Mouse (Mus musculus) intestine, embryonic 14.5 days (tissue): Measurements from ENCODE around the gene Pde6h. TPM values are rescaled to one million over a fixed set of nuclear protein-coding genes. Genes with fewer than 3 reads are reported as not detected.

Experiments
- ATAC-seq: fragments of 200-750 bp; cut with Nextera tagmentation; replicated peaks from 2 replicates; pipeline ENCODE4 v1.8.0; 2017; ENCODE audit warnings: low read depth, moderate number of reproducible peaks, moderate TSS enrichment, moderate library complexity; ENCODE audit not compliant: low FRiP score, low TSS enrichment
- DNase-seq: peaks from one replicate; pipeline ENCODE4 v3.0.0-alpha.2; 2018; ENCODE audit warnings: low spot score
- H3K27ac ChIP-seq: fragments of 300-500 bp; sonication (generic); 2 replicates; pipeline ENCODE4 v1.5.1; 2014; ENCODE audit warnings: low read depth, mild to moderate bottlenecking, control low read depth
- H3K27me3 ChIP-seq: fragments of 300-500 bp; sonication (generic); replicated peaks from 2 replicates; pipeline ENCODE4 v1.6.1; 2014; ENCODE audit warnings: low read length, control low read depth; ENCODE audit not compliant: control insufficient read depth, insufficient read depth
- H3K36me3 ChIP-seq: fragments of 300-500 bp; sonication (generic); 2 replicates; pipeline ENCODE4 v1.6.1; 2014; ENCODE audit warnings: low read length, control low read depth; ENCODE audit not compliant: control insufficient read depth, insufficient read depth
- H3K4me1 ChIP-seq: fragments of 300-500 bp; sonication (generic); replicated peaks from 2 replicates; pipeline ENCODE4 v1.6.1; 2014; ENCODE audit warnings: low read length, control low read depth, mixed read lengths; ENCODE audit not compliant: control insufficient read depth, insufficient read depth
- H3K4me2 ChIP-seq: fragments of 300-500 bp; sonication (generic); 2 replicates; pipeline ENCODE4 v1.6.1; 2014; ENCODE audit warnings: low read length
- H3K4me3 ChIP-seq: fragments of 300-500 bp; sonication (generic); 2 replicates; pipeline ENCODE4 v1.5.1; 2014; ENCODE audit warnings: low read depth, low read length, control low read depth, mixed read lengths
- H3K9ac ChIP-seq: fragments of 300-500 bp; sonication (generic); 2 replicates; pipeline ENCODE4 v1.6.1; 2014; ENCODE audit warnings: mild to moderate bottlenecking, low read length
- H3K9me3 ChIP-seq: fragments of 300-500 bp; sonication (generic); 2 replicates; pipeline ENCODE4 v1.6.1; 2016; ENCODE audit warnings: low read length, control low read depth; ENCODE audit not compliant: control insufficient read depth
- WGBS: fragments of 180-500 bp; shearing (Covaris S2); extraction: QIAGEN DNeasy Blood & Tissue Kit; methylation state at CpG from one replicate; pipeline ENCODE4 v1.1.7; 2014; 5-methylcytosine and 5-hydroxymethylcytosine counted together
- polyA plus RNA-seq: library from polyadenylated mRNA; unstranded; fragments of >200 nt; fragmentation: Nextera tagmentation; extraction: Ambion mirVana; gene quantifications from 2 replicates; pipeline ENCODE4 v1.2.1, GENCODE M21; 2014

The Pde6h gene
- polyA plus RNA-seq, 1 experiment from 2014 or later = not detected

DNA sequence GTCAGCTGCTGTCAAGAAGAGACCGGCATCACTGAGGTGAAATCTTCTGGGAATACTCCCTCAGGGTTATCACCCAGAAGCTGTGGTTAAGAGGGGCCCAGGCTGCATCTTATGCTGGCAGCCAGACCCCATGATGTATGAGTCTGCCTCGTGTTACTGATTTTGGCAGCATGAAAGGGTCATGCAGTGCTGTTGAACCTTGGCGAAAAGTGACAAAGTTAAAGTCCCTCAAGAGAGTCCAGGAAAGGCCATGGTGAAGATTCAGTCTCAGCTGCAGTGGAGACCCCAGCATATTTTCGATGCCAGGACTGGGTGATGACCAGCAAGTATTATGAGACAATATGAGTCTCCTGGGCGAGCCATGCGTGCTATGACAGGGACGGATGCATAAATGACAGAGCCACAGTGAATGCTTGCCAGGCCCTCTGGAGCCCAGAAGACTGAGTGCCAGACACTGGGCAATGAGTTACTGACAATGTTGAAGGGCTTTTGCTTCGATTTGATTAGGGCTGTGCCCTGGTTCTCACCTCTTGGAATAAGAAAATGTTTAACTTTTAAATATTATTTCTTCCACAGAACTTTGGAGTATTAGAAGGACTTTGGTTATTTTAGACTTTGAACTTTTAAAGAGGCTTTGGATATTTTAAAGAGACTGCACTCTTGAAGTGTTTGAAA is 7.8 kb upstream of the Pde6h start:
- no peak for ATAC-seq
- Histone ChIP-seq H3K27ac (no peak overlapping the region), H3K27me3 (no peaks in the 10 kb centered on the region), H3K9ac (no peak overlapping the region), H3K4me2 (no peak overlapping the region), H3K9me3 (no peaks in the 10 kb centered on the region), H3K36me3 (no peaks in the 10 kb centered on the region), H3K4me1 (peaks cover 26% of the 10 kb centered on the region), H3K4me3 (no peak overlapping the region)
- WGBS = 86% methylated on average over 8 of the region's 8 CpGs
- DNase-seq = no peak

DNA sequence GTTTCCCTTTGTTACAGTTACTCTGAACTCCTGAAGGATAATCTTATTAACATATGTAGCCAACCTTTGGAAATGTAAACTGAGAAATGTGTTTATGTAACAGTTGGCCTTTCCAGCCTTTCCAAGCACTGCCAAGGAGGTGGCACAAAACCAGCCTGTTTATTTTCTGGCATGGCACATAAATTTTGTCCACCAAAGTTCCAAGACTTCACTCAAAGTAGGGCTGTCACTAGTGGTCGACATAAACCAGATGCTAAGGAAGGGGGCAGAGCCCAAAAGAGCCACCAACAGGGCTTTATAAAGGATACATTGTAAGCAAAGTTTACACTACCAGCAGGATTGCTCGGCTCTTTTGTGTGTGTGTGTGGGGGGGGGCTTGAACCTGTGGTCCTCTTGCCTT is 5.7 kb upstream of the Pde6h start:
- H3K4me2 ChIP-seq = no peak overlapping the region
- peaks cover 27% of the 10 kb centered on the region for H3K4me1 ChIP-seq
- H3K27ac ChIP-seq = no peak overlapping the region

DNA sequence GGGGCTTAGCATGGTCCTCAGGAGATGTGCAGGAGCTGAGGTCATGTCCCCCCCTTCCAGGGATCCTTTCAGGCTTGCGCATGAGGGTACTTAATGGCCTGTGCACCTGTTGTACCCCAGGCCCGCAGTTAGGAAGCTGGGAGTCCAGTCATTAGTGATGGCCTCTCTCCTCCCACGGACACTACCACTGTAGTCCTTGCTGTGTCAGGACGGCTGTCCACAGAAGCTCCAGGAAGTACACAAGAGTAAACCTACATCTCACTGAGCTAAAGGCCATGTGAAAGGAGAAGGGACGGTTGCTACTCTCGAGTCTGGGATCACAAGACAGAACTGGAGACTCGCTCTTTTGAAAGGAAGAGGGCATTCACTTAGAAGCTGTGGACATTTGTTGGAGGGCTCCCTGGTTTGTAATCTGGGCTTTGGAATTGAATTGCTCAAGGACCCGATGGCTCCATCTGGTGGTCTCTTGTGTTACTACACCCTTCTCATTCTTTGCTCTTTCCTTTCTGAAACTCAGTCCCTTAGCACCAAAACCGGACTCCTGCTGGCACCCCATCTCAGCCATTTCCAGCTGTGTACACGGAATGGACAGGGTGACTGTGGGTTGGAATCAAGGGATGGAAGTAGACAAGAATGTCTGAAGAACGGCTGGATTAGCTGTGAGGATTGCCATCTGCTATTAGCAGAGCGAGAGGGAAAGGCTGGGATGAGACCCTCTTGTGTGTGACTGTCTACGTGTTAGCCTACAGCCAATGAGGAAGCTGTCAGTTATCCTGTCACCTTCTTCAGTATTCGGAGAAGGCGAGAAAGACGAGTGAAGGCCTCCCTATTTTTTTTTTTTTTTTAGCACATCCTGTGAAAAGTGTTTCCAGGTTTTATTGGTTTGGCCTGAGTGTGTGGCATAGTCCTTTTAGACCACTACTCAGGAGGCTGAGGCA is 3.0 kb upstream of the Pde6h start:
- H3K4me2 ChIP-seq = no peak overlapping the region
- DNase-seq = peak; percentile 86
- H3K9me3 ChIP-seq = no peaks in the 10 kb centered on the region
- no peaks in the 10 kb centered on the region for H3K36me3 ChIP-seq
- 35% methylated on average over 16 of the region's 16 CpGs for WGBS
- no peak overlapping the region for H3K27ac ChIP-seq
- ATAC-seq = peak; percentile 52; the same call in 1 of the 2 replicates
- no peak overlapping the region for H3K4me3 ChIP-seq
- H3K9ac ChIP-seq = no peak overlapping the region
- no peaks in the 10 kb centered on the region for H3K27me3 ChIP-seq
- peaks cover 19% of the 10 kb centered on the region; the same call in 1 of the 2 replicates for H3K4me1 ChIP-seq

More for the DNA sequence above, 5.7 kb upstream of the Pde6h start:
- Histone ChIP-seq H3K4me3 (no peak overlapping the region), H3K9me3 (no peaks in the 10 kb centered on the region), H3K27me3 (no peaks in the 10 kb centered on the region), H3K36me3 (no peaks in the 10 kb centered on the region), H3K9ac (no peak overlapping the region)
- DNase-seq = no peak
- WGBS = 12% methylated on average over 2 of the region's 2 CpGs
- no peak for ATAC-seq

DNA sequence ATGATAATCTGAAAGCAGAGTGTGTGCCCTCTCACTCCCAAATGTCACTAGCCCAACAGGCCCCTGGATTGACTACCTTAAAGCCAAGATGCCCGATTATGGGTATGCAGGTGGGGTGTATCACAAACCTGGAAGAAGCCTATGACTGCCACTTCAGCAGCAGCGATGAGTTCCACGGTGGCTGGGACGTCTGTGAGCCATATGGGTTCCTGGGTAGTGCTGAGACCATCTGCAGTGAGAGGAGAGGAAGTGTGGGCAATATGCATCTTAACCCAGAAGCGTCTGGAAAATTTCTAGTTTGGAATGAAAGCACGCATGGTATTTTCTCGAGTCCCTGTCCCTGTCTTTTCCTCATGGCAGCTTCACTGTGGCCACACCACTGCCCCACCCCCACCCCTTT is 2.0 kb upstream of the Pde6h start:
- WGBS = 43% methylated on average over 7 of the region's 7 CpGs
- no peaks in the 10 kb centered on the region for H3K36me3 ChIP-seq
- no peak overlapping the region for H3K9ac ChIP-seq
- no peak for ATAC-seq
- DNase-seq = no peak
- H3K9me3 ChIP-seq = no peaks in the 10 kb centered on the region
- peaks cover 19% of the 10 kb centered on the region; the same call in 1 of the 2 replicates for H3K4me1 ChIP-seq
- no peak overlapping the region for H3K4me2 ChIP-seq
- no peak overlapping the region for H3K4me3 ChIP-seq
- no peaks in the 10 kb centered on the region for H3K27me3 ChIP-seq
- H3K27ac ChIP-seq = no peak overlapping the region

DNA sequence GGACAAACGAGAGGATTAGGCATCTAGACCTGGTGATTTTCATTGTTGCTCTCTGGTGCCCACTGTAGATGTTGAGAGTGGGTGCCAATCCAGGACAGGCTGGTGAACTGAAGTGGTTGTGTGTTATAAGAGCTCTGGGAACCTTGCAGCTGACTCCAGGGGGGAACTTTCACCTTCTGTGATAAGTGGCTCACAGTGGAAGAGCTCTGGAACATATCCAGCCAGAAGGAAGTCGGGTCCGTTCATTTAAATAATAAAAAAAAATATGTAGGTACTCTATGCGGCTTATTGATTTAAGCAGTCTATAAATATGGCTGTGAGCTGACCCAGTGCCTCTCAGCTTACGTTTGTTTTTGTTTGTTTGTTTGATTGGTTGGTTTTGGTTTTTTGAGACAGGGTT is 1.6 kb upstream of the Pde6h start, which contains the start of gene Erp27:
Erp27 (minus strand) TSS at position 101 of the 400 bp plus-strand sequence.
- ATAC-seq (no peak), DNase-seq (no peak)
- H3K4me3 ChIP-seq = no peak within 1 kb of the TSS
- H3K27ac ChIP-seq = no peak within 1 kb of the TSS
- peaks cover 19% of the 10 kb centered on the region; the same call in 1 of the 2 replicates for H3K4me1 ChIP-seq
- no peak within 1 kb of the TSS for H3K9ac ChIP-seq
- WGBS = 51% methylated on average over 5 of the region's 5 CpGs
- no peak within 1 kb of the TSS for H3K4me2 ChIP-seq
- H3K9me3 ChIP-seq = no peaks in the 10 kb centered on the region
- H3K36me3 ChIP-seq = no peaks in the 10 kb centered on the region
- no peaks in the 10 kb centered on the region for H3K27me3 ChIP-seq

DNA sequence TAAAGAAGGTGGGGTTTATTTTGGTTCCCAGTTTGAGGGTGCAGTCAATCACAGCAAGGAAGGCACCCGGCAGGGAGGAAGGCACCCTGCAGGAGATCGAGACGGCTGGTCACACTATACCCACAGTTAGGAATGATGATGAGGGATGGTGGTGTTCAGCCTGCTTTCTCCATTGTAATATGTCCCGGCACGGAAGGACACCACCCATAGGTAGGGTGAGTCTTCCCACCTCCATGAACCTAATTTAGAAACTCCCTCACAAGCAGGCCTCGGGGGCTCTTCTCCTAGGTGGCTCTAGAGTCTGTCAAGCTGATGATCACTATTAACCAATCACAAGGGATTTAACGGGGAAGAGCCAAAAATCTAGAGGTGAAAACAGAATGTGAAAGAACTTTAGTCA is 761 bp upstream of the Pde6h start:
- Histone ChIP-seq H3K4me1 (peaks cover 17% of the 10 kb centered on the region; the same call in 1 of the 2 replicates), H3K27ac (no peak overlapping the region), H3K4me3 (no peak overlapping the region), H3K27me3 (no peaks in the 10 kb centered on the region), H3K36me3 (no peaks in the 10 kb centered on the region), H3K9me3 (no peaks in the 10 kb centered on the region), H3K9ac (no peak overlapping the region), H3K4me2 (no peak overlapping the region)
- 90% methylated on average over 7 of the region's 7 CpGs for WGBS
- DNase-seq = no peak
- ATAC-seq = no peak

DNA sequence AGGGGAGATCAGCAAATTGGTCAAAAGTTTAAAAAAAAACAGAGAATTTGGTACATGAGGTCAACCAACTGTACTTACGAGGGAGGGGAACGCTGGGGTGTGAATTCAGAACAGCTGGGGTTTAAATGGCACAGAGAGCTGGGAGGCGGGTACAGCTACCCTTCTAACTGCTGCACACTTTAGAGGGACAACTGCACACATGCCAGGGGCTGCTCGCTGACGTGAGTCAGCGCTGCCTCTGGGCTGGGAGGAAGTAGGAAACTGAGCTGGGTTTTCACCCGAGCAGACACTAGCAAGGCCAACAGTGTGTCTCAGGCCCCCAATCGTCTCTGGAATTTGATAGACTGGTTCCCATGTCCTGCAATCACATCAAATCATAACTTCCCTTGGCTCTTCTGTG is 1.4 kb downstream of the Pde6h start:
- H3K27me3 ChIP-seq = no peaks in the 10 kb centered on the region
- ATAC-seq = no peak
- H3K27ac ChIP-seq = no peak overlapping the region
- 65% methylated on average over 8 of the region's 8 CpGs for WGBS
- H3K9ac ChIP-seq = no peak overlapping the region
- no peak overlapping the region for H3K4me3 ChIP-seq
- no peak for DNase-seq
- H3K36me3 ChIP-seq = no peaks in the 10 kb centered on the region
- no peaks in the 10 kb centered on the region for H3K9me3 ChIP-seq
- no peak overlapping the region for H3K4me2 ChIP-seq
- peaks cover 11% of the 10 kb centered on the region; the same call in 1 of the 2 replicates for H3K4me1 ChIP-seq

DNA sequence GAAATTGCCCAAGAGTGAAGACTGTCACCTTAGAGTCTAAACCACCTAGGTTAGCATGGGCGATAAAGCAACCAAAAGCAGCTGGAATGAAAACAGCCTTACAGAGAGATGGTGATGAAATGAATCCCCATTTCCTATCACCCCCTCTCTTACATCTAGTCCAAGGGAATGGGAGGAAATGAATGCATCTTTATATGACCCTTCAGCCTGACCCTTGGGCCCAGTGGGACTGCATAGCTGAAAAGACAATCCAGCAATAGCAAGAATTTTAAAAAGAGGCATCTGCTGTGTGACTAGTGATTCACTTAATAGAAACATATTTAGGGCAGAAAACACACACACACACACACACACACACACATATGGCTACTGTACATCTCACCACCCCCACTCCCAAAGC is 4.0 kb downstream of the Pde6h start:
- H3K27me3 ChIP-seq = no peaks in the 10 kb centered on the region
- 94% methylated on average over 1 of the region's 1 CpGs for WGBS

More for the DNA sequence above, 4.0 kb downstream of the Pde6h start:
- Histone ChIP-seq H3K9ac (no peak overlapping the region), H3K4me3 (no peak overlapping the region), H3K9me3 (no peaks in the 10 kb centered on the region), H3K27ac (no peak overlapping the region), H3K4me2 (no peak overlapping the region), H3K36me3 (no peaks in the 10 kb centered on the region), H3K4me1 (peaks cover 9% of the 10 kb centered on the region)
- no peak for DNase-seq
- no peak for ATAC-seq
